Mouse (Mus musculus): ENCODE data around the gene Brinp2. TPM values are rescaled to one million over a fixed set of nuclear protein-coding genes. Genes with fewer than 3 reads are reported as not detected.
A peak's percentile ranks its signal among the peaks of the same experiment; 100 is the strongest.

Brinp2 gene
- polyA plus RNA-seq, 1 experiment from 2014 or later: not detected

- Histone ChIP-seq H3K4me2 (ENCODE audit: low read depth, low read length) (no peak overlapping the region), H3K9ac (ENCODE audit: low read depth, low read length) (no peak overlapping the region), H3K36me3 (ENCODE audit: control insufficient read depth, insufficient read depth) (no peaks in the 10 kb centered on the region), H3K27ac (ENCODE audit: low read length) (no peak overlapping the region), H3K27me3 (ENCODE audit: control insufficient read depth, insufficient read depth, low read depth, low read length) (no peaks in the 10 kb centered on the region), H3K4me1 (ENCODE audit: control insufficient read depth, low read depth, low read length) (no peaks in the 10 kb centered on the region), H3K4me3 (ENCODE audit: low read depth, low read length) (no peak overlapping the region), H3K9me3 (replicated peaks; ENCODE audit: control insufficient read depth, low read length) (no peaks in the 10 kb centered on the region)
- WGBS (ENCODE audit: insufficient replicate concordance): 64% methylated on average over 3 of the region's 3 CpGs
- ATAC-seq (ENCODE audit: low read depth): no peak
Measured at GRCm38 (mm10) chr1:158244016-158244415, 112.1 kb downstream of the Brinp2 start.

GRCm38 (mm10) chr1:158241848-158242556 lies 114.1 kb downstream of the Brinp2 start:
- Histone ChIP-seq H3K27ac (ENCODE audit: low read length) (no peak overlapping the region), H3K4me1 (ENCODE audit: control insufficient read depth, low read depth, low read length) (no peaks in the 10 kb centered on the region), H3K4me2 (ENCODE audit: low read depth, low read length) (no peak overlapping the region), H3K9me3 (replicated peaks; ENCODE audit: control insufficient read depth, low read length) (no peaks in the 10 kb centered on the region), H3K9ac (ENCODE audit: low read depth, low read length) (no peak overlapping the region), H3K36me3 (ENCODE audit: control insufficient read depth, insufficient read depth) (no peaks in the 10 kb centered on the region), H3K27me3 (ENCODE audit: control insufficient read depth, insufficient read depth, low read depth, low read length) (no peaks in the 10 kb centered on the region), H3K4me3 (ENCODE audit: low read depth, low read length) (no peak overlapping the region)
- ATAC-seq (ENCODE audit: low read depth): no peak
- WGBS (ENCODE audit: insufficient replicate concordance): 56% methylated on average over 2 of the region's 2 CpGs

- H3K4me2 ChIP-seq (ENCODE audit: low read depth, low read length): no peak overlapping the region
- 0 out of 2 replicates have a peak, but pooled peaks have one; percentile 30 for ATAC-seq (ENCODE audit: low read depth)
- H3K9me3 ChIP-seq (replicated peaks; ENCODE audit: control insufficient read depth, low read length): no peaks in the 10 kb centered on the region
- no peaks in the 10 kb centered on the region for H3K4me1 ChIP-seq (ENCODE audit: control insufficient read depth, low read depth, low read length)
- no peak overlapping the region for H3K27ac ChIP-seq (ENCODE audit: low read length)
- no peak overlapping the region for H3K4me3 ChIP-seq (ENCODE audit: low read depth, low read length)
- no peaks in the 10 kb centered on the region for H3K27me3 ChIP-seq (ENCODE audit: control insufficient read depth, insufficient read depth, low read depth, low read length)
- no peaks in the 10 kb centered on the region for H3K36me3 ChIP-seq (ENCODE audit: control insufficient read depth, insufficient read depth)
- H3K9ac ChIP-seq (ENCODE audit: low read depth, low read length): no peak overlapping the region
- 19% methylated on average over 2 of the region's 2 CpGs for WGBS (ENCODE audit: insufficient replicate concordance)
Measured at GRCm38 (mm10) chr1:158239841-158240240, 116.3 kb downstream of the Brinp2 start.

GRCm38 (mm10) chr1:158238722-158239121 lies 117.4 kb downstream of the Brinp2 start:
- WGBS (ENCODE audit: insufficient replicate concordance): 41% methylated on average over 4 of the region's 4 CpGs
- Histone ChIP-seq H3K4me3 (ENCODE audit: low read depth, low read length) (no peak overlapping the region), H3K4me1 (ENCODE audit: control insufficient read depth, low read depth, low read length) (no peaks in the 10 kb centered on the region), H3K27me3 (ENCODE audit: control insufficient read depth, insufficient read depth, low read depth, low read length) (no peaks in the 10 kb centered on the region), H3K9ac (ENCODE audit: low read depth, low read length) (no peak overlapping the region), H3K27ac (ENCODE audit: low read length) (no peak overlapping the region), H3K36me3 (ENCODE audit: control insufficient read depth, insufficient read depth) (no peaks in the 10 kb centered on the region), H3K9me3 (replicated peaks; ENCODE audit: control insufficient read depth, low read length) (no peaks in the 10 kb centered on the region), H3K4me2 (ENCODE audit: low read depth, low read length) (no peak overlapping the region)
- ATAC-seq (ENCODE audit: low read depth): no peak

- H3K36me3 ChIP-seq (ENCODE audit: control insufficient read depth, insufficient read depth): no peaks in the 10 kb centered on the region
- no peak overlapping the region for H3K9ac ChIP-seq (ENCODE audit: low read depth, low read length)
- ATAC-seq (ENCODE audit: low read depth): no peak
- H3K4me3 ChIP-seq (ENCODE audit: low read depth, low read length): no peak overlapping the region
- H3K4me1 ChIP-seq (ENCODE audit: control insufficient read depth, low read depth, low read length): no peaks in the 10 kb centered on the region
- H3K27me3 ChIP-seq (ENCODE audit: control insufficient read depth, insufficient read depth, low read depth, low read length): no peaks in the 10 kb centered on the region
- no peak overlapping the region for H3K4me2 ChIP-seq (ENCODE audit: low read depth, low read length)
- H3K9me3 ChIP-seq (replicated peaks; ENCODE audit: control insufficient read depth, low read length): no peaks in the 10 kb centered on the region
- 61% methylated on average over 9 of the region's 9 CpGs for WGBS (ENCODE audit: insufficient replicate concordance)
- H3K27ac ChIP-seq (ENCODE audit: low read length): no peak overlapping the region
Measured at GRCm38 (mm10) chr1:158228687-158229224, 127.4 kb downstream of the Brinp2 start.

- no peak overlapping the region for H3K4me2 ChIP-seq (ENCODE audit: low read depth, low read length)
- no peak for ATAC-seq (ENCODE audit: low read depth)
- no peaks in the 10 kb centered on the region for H3K4me1 ChIP-seq (ENCODE audit: control insufficient read depth, low read depth, low read length)
- no peaks in the 10 kb centered on the region for H3K9me3 ChIP-seq (replicated peaks; ENCODE audit: control insufficient read depth, low read length)
- H3K9ac ChIP-seq (ENCODE audit: low read depth, low read length): no peak overlapping the region
- no peak overlapping the region for H3K27ac ChIP-seq (ENCODE audit: low read length)
- H3K36me3 ChIP-seq (ENCODE audit: control insufficient read depth, insufficient read depth): no peaks in the 10 kb centered on the region
- H3K27me3 ChIP-seq (ENCODE audit: control insufficient read depth, insufficient read depth, low read depth, low read length): no peaks in the 10 kb centered on the region
- 36% methylated on average over 2 of the region's 2 CpGs for WGBS (ENCODE audit: insufficient replicate concordance)
- H3K4me3 ChIP-seq (ENCODE audit: low read depth, low read length): no peak overlapping the region
Measured at GRCm38 (mm10) chr1:158227239-158227638, 128.9 kb downstream of the Brinp2 start.

GRCm38 (mm10) chr1:158226689-158227088 lies 129.4 kb downstream of the Brinp2 start:
- ATAC-seq (ENCODE audit: low read depth): no peak
- H3K27me3 ChIP-seq (ENCODE audit: control insufficient read depth, insufficient read depth, low read depth, low read length): no peaks in the 10 kb centered on the region

GRCm38 (mm10) chr1:158221048-158221447 lies 135.1 kb downstream of the Brinp2 start:
- no peak overlapping the region for H3K4me3 ChIP-seq (ENCODE audit: low read depth, low read length)
- H3K9ac ChIP-seq (ENCODE audit: low read depth, low read length): no peak overlapping the region
- H3K36me3 ChIP-seq (ENCODE audit: control insufficient read depth, insufficient read depth): no peaks in the 10 kb centered on the region
- no peak overlapping the region for H3K27ac ChIP-seq (ENCODE audit: low read length)
- H3K9me3 ChIP-seq (replicated peaks; ENCODE audit: control insufficient read depth, low read length): no peaks in the 10 kb centered on the region
- no peak overlapping the region for H3K4me2 ChIP-seq (ENCODE audit: low read depth, low read length)
- WGBS (ENCODE audit: insufficient replicate concordance): 52% methylated on average over 4 of the region's 4 CpGs
- H3K27me3 ChIP-seq (ENCODE audit: control insufficient read depth, insufficient read depth, low read depth, low read length): no peaks in the 10 kb centered on the region
- H3K4me1 ChIP-seq (ENCODE audit: control insufficient read depth, low read depth, low read length): no peaks in the 10 kb centered on the region
- ATAC-seq (ENCODE audit: low read depth): no peak

More at GRCm38 (mm10) chr1:158226689-158227088, 129.4 kb downstream of the Brinp2 start:
- Histone ChIP-seq H3K36me3 (ENCODE audit: control insufficient read depth, insufficient read depth) (no peaks in the 10 kb centered on the region), H3K9me3 (replicated peaks; ENCODE audit: control insufficient read depth, low read length) (no peaks in the 10 kb centered on the region), H3K27ac (ENCODE audit: low read length) (no peak overlapping the region), H3K9ac (ENCODE audit: low read depth, low read length) (no peak overlapping the region), H3K4me3 (ENCODE audit: low read depth, low read length) (no peak overlapping the region), H3K4me1 (ENCODE audit: control insufficient read depth, low read depth, low read length) (no peaks in the 10 kb centered on the region), H3K4me2 (ENCODE audit: low read depth, low read length) (no peak overlapping the region)
- WGBS (ENCODE audit: insufficient replicate concordance): 45% methylated on average over 2 of the region's 2 CpGs

GRCm38 (mm10) chr1:158220148-158220547 lies 136.0 kb downstream of the Brinp2 start:
- no peak overlapping the region for H3K4me2 ChIP-seq (ENCODE audit: low read depth, low read length)
- H3K9me3 ChIP-seq (replicated peaks; ENCODE audit: control insufficient read depth, low read length): no peaks in the 10 kb centered on the region
- 60% methylated on average over 4 of the region's 4 CpGs for WGBS (ENCODE audit: insufficient replicate concordance)
- no peaks in the 10 kb centered on the region for H3K36me3 ChIP-seq (ENCODE audit: control insufficient read depth, insufficient read depth)
- H3K27me3 ChIP-seq (ENCODE audit: control insufficient read depth, insufficient read depth, low read depth, low read length): no peaks in the 10 kb centered on the region
- no peak overlapping the region for H3K4me3 ChIP-seq (ENCODE audit: low read depth, low read length)
- no peak overlapping the region for H3K27ac ChIP-seq (ENCODE audit: low read length)
- H3K9ac ChIP-seq (ENCODE audit: low read depth, low read length): no peak overlapping the region
- no peak for ATAC-seq (ENCODE audit: low read depth)
- H3K4me1 ChIP-seq (ENCODE audit: control insufficient read depth, low read depth, low read length): no peaks in the 10 kb centered on the region

Measured in liver, embryonic 16.5 days (tissue).